Mouse (Mus musculus) heart, postnatal 14 days (tissue): Measurements from ENCODE around the gene Pde10a. TPM values are rescaled to one million over a fixed set of nuclear protein-coding genes. Genes with fewer than 3 reads are reported as not detected.

ENCODE experiments used
- DNase-seq, 2 experiments: peaks; one replicate each; pipeline ENCODE4 v3.0.0; 2021 to 2022
- intact Hi-C: fragments of 180-260 bp; cut with DNase I; formaldehyde crosslinking; loops from one replicate; pipeline ENCODE4 v1.15.1; 2025
- long read RNA-seq, 2 experiments: library from polyadenylated mRNA; stranded (forward); transcript quantifications; one replicate each; pipeline ENCODE4 v2.0.0; 2021
- total RNA-seq, 2 experiments: library from RNA; stranded (reverse); gene quantifications; 2 replicates each; pipeline ENCODE4 v1.2.3; 2021

Pde10a gene
- 1 to 10 TPM; 2.9 to 5.0 TPM for total RNA-seq
- long read RNA-seq, experiment 1, partial matches to known transcripts = 0 of 1 reads
- long read RNA-seq, experiment 1, other reads (novel, unspliced or antisense) = 1 of 1 reads
- long read RNA-seq, experiment 2, partial matches to known transcripts = 0 of 2 reads
- long read RNA-seq, experiment 2, other reads (novel, unspliced or antisense) = 2 of 2 reads

DNA sequence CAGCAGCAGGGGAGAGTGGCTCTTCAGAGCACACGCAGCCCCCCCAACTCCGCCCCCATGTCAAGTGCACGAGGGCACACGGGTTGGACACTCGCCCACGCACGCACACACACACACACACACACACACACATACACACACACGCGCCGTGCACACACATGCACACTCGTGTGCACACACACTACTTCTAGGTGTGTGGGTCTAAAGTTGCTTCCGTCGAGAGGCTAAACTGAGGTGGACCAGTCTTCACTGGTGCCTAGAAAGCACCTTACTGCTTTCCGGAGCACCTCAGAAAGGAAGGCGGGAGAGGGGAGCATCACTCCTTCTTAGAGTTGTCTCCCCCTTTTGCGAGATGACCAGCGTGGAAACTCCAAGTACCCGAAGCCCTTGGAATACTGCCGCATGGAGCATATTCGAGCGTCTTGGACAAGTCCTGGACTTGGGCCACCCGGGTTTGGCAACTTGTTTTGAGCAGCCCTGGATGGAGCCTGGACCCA lies at the start of gene Pde10a:
Pde10a (plus strand) TSS at position 148 of the 497 bp plus-strand sequence.
- DNase-seq = peak; percentile 28 to 31
- intact Hi-C loops = loop anchor here (2.0 to 5.0 kb wide), 2 partner anchors 20 to 67 kb away; no protein-coding TSS in a partner anchor

DNA sequence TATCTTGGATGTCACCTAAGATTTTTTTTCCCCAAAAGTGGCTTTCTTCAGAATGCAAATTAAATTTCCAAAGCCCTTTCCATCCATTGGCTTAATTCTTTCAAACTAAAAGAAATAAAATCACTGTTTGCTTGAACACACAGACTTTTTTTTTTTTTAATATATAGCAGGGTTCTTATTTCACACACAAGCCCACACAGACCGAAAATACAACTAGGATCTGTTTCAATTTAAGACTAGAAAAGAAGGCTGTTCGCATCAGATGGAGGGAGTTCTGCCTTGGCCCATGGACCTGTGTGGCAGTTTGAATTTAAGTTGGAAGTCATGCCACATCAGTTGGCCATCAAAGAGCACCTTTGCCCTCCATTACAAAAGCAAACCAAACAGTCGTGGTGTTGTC lies 46.6 kb upstream of the Pde10a start:
- DNase-seq = no peak
- intact Hi-C loops = no loop called here

DNA sequence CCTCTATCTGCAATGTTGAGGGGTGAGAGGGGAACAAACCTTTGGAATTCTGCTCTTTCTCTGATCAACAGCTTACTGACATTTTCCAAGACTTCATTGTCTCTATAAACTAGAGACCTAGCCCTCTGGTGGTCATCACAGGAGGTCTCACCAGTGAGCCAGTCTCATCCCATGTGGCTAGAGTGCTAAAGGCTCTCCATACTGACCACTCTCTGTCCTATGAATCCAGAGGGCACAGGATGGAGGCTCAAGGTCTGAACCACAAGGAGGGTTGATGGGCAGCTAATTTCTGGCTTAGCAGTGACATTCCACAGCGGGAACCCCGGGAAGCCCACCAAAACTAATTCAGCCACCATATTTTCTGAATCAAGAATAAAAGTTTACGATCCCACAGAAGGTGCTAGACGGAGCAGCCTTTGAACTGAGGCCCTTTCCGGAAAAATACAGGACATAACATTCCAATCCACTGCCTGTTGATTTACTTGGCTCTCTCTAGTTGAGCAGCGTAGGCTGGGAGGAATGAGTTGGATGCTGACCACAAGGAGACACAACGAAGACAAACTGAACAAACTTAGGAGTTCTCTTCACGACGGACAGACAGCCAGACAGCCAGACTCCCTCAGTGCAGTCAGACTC lies 45.6 kb upstream of the Pde10a start:
- no peak for DNase-seq
- intact Hi-C loops = no loop called here

DNA sequence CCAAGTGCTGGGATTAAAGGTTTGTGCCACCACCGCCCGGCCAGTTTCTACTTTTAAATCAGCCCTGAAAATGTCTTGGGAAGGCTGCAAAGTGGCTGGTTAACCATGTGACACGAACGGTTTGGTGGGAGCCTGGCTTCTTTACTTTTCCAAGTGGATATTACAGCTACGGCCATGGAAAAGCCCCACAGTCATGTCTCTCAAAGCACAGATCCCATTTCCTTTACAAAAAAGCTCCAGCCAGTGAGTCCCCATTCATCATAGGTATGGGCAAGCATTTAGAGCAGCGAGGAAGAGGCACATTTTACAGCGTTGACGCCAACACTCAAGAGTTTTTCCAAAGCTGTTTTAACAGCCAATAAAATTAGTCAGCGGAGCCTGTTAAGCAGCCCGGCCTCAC lies 43.4 kb upstream of the Pde10a start:
- intact Hi-C loops = no loop called here
- DNase-seq = no peak

DNA sequence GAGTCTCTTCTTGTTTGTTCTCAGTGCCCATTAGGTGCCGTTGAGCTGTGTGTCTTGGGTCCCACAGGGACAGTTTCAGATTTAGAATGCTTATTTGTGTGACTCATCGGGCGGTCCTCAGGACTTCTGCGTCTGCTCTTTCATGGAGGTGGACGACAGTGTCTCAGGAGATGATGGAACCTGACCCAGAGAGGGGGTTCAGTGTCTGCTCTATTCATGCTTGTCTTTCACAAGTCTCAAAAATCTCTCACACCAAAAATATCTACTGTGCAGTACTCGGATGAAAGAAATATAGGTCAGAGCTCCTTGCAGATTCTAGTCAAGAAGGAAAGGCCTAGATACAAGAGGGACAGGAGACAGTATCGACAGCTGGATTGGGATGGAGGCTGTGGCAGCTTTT lies 42.3 kb upstream of the Pde10a start:
- intact Hi-C loops = no loop called here
- DNase-seq = no peak

DNA sequence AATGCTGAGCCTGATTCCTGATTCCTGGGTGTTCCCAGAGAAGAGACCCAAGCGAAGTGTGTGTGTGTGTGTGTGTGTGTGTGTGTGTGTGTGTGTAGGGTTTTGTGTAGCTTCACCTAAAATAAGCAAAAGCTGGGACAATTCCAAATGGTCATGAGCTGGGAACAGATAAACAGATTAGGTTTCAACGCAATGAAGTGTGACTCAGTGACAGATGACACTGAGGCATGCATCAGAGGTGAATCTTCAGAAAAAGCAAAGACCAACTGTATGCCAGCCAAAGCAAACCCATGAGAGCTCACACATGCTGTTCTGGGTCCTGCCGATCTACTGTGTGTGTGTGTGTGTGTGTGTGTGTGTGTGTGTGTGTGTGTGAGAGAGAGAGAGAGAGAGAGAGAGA lies 40.9 kb upstream of the Pde10a start:
- no peak for DNase-seq
- intact Hi-C loops = no loop called here

DNA sequence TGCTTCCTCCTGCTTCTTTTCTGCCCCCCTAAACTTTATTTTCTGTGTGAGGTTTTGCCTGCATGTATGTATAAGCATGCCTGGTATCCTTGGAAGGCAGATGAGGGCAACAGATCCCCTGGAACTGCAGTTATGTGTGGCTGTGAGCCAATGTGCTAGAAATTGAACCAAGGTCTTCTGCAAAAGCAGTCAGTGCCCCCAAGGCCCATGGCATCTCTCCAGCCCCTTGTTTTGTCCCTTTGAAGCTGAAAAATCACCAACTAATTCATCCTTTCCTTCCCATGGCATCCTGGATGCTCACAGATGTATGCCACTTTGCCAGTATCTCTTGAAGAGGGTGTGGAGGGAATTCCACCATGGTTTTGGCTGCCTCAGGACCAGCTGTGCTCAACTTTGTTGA lies 40.0 kb upstream of the Pde10a start:
- intact Hi-C loops = no loop called here
- DNase-seq = no peak

DNA sequence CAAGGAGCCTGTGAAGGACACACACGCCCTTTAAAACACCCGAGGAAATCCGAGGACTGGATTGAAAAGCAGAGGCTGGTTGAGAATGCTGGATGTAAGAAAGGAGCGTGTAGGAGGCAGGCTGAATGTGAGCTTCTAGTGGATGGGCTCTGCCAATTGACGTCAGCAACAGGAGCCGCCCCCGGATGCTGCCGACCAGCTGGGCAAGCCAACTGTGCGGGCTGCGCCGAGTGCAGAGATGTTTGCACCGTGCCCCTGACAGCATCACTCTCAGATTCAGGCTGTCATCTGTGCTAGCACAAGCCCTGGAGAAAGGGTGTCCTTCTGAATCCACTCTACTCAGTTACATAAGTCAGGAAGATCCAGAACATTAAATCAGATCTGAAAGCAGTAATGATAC lies 37.3 kb upstream of the Pde10a start:
- DNase-seq = peak; percentile 25 to 47
- intact Hi-C loops = no loop called here

DNA sequence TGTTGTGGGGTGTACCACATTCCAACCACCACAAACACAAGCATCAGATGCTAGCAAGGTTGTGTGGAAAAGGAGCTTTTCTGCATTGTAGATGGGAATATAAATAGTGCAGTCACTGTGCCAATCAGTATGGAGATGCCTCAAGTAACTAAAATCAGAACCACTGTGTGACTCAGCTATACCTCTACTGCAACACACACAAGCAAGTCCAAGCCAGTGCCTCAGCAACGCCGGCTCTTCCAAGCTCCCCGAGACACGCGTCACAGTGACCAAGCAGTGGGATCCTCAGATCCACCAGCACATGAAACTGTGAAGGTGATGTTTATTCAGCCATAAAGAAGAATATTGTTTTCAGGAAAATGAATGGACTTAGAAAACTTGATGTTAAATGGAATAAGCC lies 34.2 kb upstream of the Pde10a start:
- no peak for DNase-seq
- intact Hi-C loops = no loop called here

DNA sequence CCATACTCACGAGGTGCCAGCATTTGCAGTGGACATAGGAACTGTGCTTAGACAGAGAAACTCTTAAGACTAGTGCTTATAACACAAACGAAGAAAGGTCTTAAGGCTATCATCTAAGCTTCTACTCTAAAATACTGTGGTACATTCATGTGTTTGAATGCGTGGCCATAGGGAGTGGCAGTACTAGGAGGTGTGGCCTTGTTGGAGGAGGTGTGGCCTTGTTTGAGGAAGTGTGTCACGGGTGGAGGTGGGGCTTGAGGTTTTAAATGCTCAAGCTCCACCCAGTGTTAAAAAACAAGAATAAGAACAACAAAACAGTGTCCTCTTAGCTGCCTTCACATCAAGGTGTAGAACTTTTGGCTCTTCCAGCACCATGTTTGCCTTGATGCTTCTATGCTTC lies 31.7 kb upstream of the Pde10a start:
- no peak for DNase-seq
- intact Hi-C loops = no loop called here

DNA sequence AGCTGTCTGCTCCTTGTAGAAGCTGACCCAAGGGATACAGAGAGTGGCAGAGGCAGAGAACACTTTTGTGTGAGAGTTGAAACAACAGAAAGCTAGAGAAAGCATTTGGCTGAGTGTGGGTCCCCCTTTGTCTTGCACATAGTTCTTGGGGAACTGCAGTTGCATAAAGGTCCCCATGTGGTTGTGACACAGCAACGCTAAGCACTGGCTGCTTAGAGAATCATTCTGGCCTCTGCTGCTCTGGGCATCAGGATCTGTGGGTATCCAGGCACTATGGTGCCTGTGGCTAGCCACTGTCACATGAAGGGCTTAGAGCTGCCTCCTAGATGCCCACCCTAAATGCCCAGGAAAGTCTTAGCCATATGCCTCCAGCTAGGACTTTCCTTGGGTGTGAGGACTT lies 27.0 kb upstream of the Pde10a start:
- DNase-seq = no peak
- intact Hi-C loops = loop anchor here (5.0 kb wide), 1 partner anchor 34 kb away; no protein-coding TSS in a partner anchor

DNA sequence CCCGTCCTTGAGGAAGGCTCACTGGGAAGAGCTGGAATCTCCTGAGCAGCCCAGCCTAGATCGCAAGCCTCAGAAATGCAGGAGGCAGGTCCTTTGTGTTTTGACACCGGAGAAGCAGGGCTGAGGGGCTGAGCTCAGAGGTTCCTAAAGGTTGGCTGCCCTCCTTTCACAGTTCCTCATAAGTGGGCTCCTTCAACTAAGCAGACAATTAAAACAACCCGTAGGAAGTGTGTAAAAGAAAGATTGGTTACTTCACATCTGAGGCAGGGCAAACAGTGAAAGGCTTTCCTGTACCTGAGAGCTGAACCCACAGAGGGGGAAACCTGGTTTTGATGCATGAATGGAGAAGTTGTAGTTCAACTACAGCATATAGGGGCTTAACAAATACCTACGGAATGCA lies 26.5 kb upstream of the Pde10a start:
- DNase-seq = no peak
- intact Hi-C loops = loop anchor here (5.0 kb wide), 1 partner anchor 34 kb away; no protein-coding TSS in a partner anchor

DNA sequence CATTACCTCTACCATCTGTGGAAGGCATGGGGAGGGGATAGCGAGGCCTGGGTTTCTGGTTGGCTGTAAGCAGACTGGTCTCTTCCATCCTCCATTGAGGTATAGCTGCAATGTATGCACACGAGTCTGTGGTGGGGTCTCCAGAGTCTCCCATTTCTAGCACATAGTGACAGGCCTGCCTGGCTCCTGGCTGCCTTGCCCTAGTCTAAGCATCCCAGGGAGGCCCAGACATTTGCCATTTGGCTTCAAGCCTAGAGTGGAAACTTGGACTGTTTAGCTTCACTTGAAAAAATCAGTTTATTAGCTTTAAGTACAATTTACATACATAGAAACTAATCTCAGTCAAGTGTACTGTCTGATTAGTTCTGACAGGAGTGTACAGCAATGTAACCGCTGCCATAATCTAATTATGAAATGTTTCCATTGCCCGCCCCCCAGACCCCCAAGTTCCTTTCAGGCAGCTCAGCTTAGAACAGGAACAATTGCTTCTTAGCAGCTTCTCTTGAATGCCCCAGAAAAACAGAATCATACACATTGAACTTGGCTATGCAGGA lies 25.5 kb upstream of the Pde10a start:
- intact Hi-C loops = loop anchor here (5.0 kb wide), 1 partner anchor 33 kb away; no protein-coding TSS in a partner anchor
- DNase-seq = no peak

DNA sequence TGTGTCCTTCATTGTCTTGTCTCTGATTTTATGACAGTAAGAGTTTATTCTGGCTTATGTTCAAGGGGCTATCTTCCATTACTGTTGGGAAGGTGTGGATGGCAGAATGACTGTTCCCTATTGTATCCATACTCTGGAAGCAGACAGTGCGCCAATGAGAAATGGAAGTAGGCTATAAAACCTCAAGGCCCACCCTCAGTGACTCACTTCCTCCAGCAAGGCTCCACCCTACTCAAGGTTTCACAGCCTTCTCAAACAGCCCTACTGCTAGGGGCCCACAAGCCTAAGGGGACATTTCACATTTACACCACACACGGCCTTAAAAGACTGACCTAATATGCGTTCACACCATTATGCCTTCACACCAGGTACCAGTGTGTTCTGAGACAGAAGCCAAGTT lies 20.8 kb upstream of the Pde10a start:
- intact Hi-C loops = loop anchor here (2.0 kb wide), 1 partner anchor 20 kb away; the partner anchor contains the start of gene Pde10a
- DNase-seq = no peak

DNA sequence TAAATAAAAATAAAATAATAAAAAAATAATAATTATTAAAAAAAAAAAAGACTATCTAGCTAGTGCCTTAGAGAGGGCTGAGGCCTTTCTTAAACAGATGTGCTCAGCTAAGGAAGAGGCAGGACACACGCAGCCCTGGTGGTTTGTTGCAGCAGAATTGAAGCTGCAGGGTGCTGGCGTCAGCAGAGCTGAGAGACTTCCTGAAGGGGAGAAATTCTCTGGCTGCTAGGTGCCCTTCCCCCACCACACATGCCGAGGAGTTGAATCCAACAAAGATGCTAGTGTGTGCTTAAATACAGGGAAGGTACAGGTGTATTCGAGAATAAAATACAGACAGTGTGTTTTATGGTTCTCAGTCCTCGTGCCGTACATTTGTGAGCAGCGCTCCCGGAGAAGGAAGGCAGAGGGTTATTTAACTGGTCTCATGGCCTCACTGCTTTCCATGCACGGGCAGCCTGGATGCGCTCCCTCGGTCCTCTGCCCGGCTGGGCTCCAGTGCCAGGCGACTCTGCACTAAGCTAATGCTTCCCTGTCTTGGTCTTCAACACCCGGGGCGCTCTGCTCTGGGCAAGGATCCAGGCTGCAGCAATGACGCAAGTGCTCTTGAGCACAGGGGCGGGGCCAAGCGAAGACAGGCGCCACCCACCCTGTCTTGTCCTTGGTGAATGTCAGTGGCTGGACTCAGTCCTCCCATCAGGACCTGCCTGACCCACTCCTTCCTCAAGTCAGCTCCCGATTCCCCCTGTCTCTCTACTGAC lies 19.3 kb upstream of the Pde10a start:
- intact Hi-C loops = loop anchor here (2.0 kb wide), 1 partner anchor 19 kb away; the partner anchor contains the start of gene Pde10a
- peak; percentile 84 to 86 for DNase-seq

DNA sequence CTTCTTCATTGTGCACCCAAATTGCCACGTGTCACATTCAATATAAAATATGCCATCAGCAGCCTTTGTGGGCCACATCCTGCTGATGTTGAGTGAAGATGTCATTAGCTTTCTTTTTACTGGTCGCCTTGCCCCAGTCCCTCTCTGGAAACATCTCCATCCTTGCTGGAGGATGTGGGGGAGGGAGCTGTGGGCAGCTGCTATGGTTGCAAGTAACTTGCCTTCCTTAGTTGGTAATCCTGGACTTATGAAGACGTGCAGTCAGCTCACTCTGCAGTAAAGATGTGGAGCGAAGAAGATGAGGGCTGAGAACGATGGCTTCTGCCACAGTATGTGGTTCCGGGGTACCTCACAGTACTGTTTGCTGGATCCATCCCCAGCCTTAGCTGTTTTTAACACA lies 18.4 kb upstream of the Pde10a start:
- no peak for DNase-seq
- intact Hi-C loops = no loop called here

DNA sequence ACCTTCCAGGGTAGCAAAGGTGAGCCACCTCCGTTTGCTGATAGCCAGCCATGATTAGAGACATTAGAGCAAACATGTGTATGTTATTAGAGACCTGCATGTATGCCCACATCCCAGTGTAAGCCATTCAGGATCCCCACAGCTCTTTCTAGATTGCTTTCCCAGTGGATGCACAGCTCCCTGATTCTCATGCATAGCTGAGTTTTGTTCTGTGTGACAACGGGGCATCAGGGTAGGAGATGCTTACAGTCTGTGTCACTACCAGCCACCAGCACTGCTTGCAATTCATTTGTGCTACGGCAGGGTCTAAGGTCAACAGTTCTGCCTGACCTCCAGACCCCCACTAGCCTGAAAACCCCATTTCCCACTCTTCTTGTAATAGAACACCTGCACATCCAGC lies 17.5 kb upstream of the Pde10a start:
- intact Hi-C loops = no loop called here
- no peak for DNase-seq

DNA sequence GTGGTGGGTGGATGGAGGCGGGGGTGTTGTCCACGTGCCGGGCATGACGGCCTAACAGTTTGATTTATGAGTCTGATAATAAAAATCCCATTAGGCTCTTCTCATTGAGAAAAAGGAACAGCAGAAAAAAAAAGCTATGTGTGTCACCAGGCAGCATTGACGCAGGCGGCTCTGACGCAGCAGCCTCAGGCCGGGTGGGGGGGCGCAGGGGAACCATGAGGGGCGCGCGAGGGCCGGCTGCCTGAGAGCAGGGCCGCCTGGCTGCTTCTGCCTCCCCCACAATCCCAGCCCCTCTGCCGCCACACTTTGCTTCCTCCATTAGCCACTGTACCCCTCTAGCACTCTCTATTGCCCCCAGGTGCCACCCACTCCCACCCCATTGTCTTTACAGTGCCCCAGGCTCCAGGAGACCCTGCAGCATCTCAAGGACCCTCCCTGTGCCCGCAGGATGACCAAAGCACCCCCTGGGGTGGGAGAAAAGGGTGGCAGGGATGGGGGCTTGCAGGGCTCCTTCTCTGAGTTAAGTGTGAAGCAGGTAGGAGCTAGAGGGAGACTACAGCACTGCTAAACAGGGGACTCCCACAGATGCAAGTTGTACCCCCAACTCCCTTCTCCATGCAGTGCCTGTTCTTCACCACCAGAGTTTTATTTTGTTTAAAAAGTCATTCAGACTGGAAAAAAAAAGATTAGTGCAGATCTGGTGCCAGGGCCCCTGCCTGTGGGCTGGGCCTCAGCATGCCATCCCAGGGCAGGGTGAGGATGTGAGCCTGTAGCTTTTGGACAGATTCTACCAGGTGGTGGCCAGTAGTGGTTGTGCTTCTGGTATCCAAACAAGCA lies 16.6 kb upstream of the Pde10a start:
- peak; percentile 74 to 77 for DNase-seq
- intact Hi-C loops = no loop called here

DNA sequence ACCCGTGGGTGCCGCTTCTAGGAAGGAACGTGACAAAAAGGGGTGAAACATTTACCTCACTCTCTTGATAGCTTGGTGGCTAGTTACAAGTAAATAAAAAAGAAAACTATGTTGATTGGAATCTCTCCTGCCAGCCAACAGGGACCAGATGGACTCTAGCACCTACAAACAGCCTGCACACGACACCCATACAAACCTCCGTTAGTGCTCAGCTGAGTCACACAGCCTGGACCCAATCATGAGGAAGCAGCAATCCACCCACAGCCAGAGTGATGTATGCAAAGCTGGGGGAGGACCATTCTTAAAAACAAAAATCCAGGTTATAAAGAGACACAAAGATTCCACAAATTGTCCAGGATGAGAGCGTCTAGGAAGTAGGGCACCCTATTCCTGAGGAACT lies 9.2 kb upstream of the Pde10a start:
- intact Hi-C loops = no loop called here
- no peak for DNase-seq

DNA sequence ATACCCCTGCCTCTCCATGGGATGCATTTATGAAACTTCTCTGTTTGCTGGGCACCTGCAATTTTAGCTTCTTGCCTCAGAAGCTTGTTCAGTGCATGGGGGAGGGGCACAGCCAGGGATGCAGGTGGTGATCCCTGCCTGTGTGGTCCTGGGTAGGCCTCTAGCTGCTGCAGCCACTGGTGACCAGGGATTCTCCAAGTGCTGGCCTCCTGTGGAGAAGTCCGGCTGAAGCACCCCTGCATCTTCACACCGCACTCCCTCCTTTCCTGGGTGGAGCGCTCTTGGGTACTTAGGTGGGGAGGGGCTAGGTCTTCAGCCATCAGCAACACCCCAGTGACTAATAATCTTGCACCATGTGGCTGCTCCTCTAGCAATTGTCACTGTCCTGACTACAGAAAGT lies 1.2 kb upstream of the Pde10a start:
- DNase-seq = no peak
- intact Hi-C loops = loop anchor here (2.0 kb wide), 1 partner anchor 19 kb away; no protein-coding TSS in a partner anchor
